Mouse (Mus musculus): ENCODE results near the gene Tfpi.
"Not testable (repeated sequence)": the region's sequence is repeated elsewhere in the genome, so short reads cannot be mapped to it uniquely, and the experiment has no call there.

Tfpi gene

DNA sequence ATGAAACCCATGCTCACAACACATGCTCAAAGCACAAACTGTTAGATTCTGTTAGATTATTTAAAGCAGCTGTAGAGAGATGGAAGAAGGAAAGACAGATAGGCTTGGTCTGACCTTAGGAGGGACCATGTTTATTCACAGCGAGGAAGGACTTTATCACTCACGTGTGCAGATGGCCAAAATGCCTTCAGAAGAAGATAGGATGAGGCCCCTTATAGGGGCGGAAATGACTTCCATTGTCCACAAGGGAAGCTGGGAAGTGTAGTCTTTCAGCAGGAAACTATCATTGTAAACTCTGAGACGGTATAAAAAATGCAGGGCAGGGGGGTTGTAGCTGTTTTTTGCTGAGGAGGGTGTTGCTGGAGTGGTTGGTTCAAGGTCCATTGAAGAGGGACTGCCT is at the start of gene Tfpi:
TSS of gene Tfpi (minus strand) at position 199 of the 400 bp plus-strand sequence.
- no peak for DNase-seq (ENCODE audit: extremely low read depth, insufficient read length, low spot score)

- no peak for DNase-seq (ENCODE audit: extremely low read depth, insufficient read length, low spot score)
Observed at GRCm38 (mm10) chr2:84526221-84526620, 49.6 kb upstream of the Tfpi start.

GRCm38 (mm10) chr2:84525806-84526205 is 49.2 kb upstream of the Tfpi start:
- DNase-seq (ENCODE audit: extremely low read depth, insufficient read length, low spot score): no peak

GRCm38 (mm10) chr2:84525047-84525446 is 48.5 kb upstream of the Tfpi start:
- no peak for DNase-seq (ENCODE audit: extremely low read depth, insufficient read length, low spot score)

- DNase-seq (ENCODE audit: extremely low read depth, insufficient read length, low spot score): no peak
Observed at GRCm38 (mm10) chr2:84523994-84524393, 47.4 kb upstream of the Tfpi start.

DNA sequence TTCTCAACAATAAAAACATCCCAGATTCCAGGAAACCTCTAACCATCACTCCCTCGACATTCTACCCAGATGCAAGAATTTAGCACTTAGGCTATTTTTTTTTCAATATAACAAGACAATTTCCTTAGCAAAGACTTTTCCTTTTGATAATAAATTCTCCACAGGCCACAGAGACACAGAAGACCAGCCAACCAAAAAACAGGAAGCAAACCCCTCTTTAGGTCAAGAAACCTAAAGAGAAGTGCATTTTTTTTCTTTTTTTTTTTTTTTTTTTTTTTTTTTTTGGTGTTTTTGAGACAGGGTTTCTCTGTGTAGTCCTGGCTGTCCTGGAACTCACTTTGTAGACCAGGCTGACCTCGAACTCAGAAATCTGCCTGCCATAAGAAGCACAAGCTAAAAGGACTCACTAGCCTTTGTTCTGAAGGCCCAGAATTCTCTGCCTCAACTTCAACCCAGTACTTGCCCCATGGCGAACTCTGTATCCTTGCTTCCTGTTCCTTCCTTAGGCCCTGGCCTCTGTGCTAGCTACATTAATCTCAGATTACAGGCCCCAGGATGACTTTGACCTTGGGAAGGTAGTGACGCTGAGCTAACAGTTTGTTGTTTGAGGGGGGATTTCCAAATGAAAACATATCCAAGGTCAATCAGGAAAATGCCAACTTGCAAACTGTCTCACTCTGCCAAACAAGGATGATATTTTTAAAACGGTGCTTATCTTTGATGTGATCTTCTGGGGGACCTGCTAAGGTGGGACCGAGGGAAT is 46.7 kb upstream of the Tfpi start:
- DNase-seq (ENCODE audit: extremely low read depth, insufficient read length, low spot score): no peak

GRCm38 (mm10) chr2:84519514-84520067 is 43.0 kb upstream of the Tfpi start:
- no peak for DNase-seq (ENCODE audit: extremely low read depth, insufficient read length, low spot score)

GRCm38 (mm10) chr2:84518767-84519166 is 42.2 kb upstream of the Tfpi start:
- DNase-seq (ENCODE audit: extremely low read depth, insufficient read length, low spot score): no peak

- no peak for DNase-seq (ENCODE audit: extremely low read depth, insufficient read length, low spot score)
Observed at GRCm38 (mm10) chr2:84513281-84513680, 36.7 kb upstream of the Tfpi start.

GRCm38 (mm10) chr2:84511508-84511907 is 34.9 kb upstream of the Tfpi start:
- no peak for DNase-seq (ENCODE audit: extremely low read depth, insufficient read length, low spot score)

DNA sequence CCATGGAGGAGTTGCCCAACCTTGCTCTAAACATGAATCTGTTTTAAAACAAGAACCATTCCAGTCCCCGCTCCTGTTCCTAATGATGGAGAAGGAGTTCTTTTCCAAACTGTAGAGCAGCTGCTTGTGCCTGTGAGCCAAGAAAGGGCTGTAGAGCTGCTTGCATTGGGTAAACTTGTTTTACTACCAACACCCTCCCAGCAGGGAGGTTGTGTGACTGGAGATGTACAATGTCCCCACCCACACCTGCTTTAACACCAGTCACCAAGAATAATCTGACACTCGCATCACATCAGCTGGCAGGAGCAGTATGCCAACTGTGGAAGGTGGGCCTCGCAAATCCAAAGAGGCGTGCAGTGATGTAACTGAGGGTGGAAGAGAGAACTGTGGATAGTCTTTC is 34.5 kb upstream of the Tfpi start:
- no peak for DNase-seq (ENCODE audit: extremely low read depth, insufficient read length, low spot score)

GRCm38 (mm10) chr2:84504954-84505394 is 28.4 kb upstream of the Tfpi start:
- DNase-seq (ENCODE audit: extremely low read depth, insufficient read length, low spot score): not testable (repeated sequence)

DNA sequence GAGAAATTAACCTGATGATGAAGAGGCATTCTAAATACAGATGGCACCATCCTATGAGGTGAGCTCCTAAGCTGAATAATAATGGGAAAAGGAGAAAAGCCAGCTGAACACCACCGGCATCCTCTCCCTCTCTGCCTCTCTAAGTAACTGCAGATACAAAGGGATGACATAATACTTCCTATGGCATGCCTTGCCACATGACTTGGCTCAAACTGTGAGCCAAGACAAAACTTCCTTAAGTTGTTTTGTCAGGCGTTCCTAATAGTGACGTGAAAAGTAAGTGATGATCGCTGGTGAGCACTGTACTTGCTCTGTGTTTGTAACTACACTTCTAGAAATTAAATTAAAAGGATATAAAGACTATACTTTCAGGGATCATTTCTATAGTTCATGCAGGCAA is 27.7 kb upstream of the Tfpi start:
- no peak for DNase-seq (ENCODE audit: extremely low read depth, insufficient read length, low spot score)

DNA sequence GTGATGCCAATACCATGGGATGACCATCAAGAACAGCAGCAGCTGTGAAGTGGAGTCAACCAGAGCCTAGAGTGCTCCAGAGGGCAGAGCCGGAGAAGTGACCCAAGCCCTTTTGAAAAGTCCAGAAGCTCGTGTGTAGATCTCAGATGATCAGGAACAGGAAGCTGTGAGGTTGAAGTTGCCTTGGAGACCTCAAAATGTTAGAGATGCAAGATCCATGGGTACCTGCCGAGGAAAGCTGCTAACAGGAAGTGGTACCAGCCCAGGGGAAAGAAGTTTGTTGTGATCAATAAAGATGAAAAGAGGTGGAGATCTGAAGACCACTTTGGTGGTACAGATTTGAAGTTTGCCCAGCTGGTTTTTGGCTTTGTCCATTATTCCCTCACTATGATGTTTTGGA is 22.3 kb upstream of the Tfpi start:
- no peak for DNase-seq (ENCODE audit: extremely low read depth, insufficient read length, low spot score)

GRCm38 (mm10) chr2:84495108-84495507 is 18.5 kb upstream of the Tfpi start:
- DNase-seq (ENCODE audit: extremely low read depth, insufficient read length, low spot score): no peak

- no peak for DNase-seq (ENCODE audit: extremely low read depth, insufficient read length, low spot score)
Observed at GRCm38 (mm10) chr2:84493626-84494025, 17.1 kb upstream of the Tfpi start.

DNA sequence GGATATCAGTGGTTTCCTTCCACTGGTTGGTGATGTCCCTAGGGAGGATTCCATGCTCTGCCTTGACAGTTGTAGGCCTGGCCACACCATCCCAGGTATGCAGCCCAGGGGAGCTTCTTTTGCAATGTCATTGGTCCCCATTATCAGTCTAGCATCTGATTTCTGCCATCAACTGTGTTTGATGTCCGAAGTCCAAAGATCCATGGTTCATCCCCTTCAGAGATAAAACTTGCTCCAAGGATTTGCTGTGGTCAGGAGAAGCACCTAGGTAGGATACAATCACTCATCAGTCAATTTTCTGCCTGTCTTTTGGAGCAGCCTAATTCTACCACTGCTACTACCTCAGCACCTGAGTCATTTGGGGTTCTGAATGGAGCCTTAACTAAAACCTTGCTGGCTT is 15.1 kb upstream of the Tfpi start:
- no peak for DNase-seq (ENCODE audit: extremely low read depth, insufficient read length, low spot score)

- DNase-seq (ENCODE audit: extremely low read depth, insufficient read length, low spot score): no peak
Observed at GRCm38 (mm10) chr2:84487705-84488291, 11.2 kb upstream of the Tfpi start.

DNA sequence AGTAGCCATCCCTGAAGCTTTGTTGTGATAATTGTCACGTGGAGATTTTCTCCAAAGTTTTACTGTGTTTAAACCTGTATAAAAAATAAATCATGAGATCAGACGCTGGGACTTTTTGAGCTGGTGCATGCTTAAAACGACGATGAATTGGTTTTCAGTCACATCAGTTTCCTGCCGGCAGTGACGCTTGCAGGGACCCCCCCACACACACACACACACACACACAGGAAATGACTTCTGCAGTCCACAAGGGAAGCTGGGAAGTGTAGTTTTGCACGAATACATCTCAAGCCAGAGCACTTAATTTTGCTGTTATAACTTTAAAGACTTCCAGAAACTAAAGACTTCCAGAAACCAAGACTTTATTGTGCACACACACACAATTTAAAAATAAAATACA is 5.3 kb upstream of the Tfpi start:
- DNase-seq (ENCODE audit: extremely low read depth, insufficient read length, low spot score): peak; percentile 34

DNA sequence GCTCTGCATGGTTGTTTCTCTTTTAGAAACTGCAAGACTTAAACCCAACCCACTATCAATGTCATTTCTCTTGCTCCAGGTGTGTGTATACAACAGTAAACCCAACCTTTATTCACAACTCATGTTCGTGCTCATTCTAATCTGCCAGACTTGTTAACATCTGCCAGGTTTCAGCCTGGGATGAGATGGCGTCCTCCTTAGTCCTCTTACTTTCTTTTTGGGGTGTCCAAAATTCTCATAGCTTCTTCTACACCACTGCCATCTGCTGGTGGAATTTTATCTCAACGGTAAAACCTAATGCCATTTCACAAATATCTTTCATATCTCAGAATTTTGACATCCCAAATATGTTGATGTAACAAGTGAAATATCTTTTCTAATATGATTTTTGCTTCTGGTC is 2.5 kb upstream of the Tfpi start:
- DNase-seq (ENCODE audit: extremely low read depth, insufficient read length, low spot score): peak; percentile 18

GRCm38 (mm10) chr2:84477759-84478158 is 1.2 kb upstream of the Tfpi start:
- DNase-seq (ENCODE audit: extremely low read depth, insufficient read length, low spot score): no peak

GRCm38 (mm10) chr2:84476131-84476530 is 444 bp downstream of the Tfpi start:
- no peak for DNase-seq (ENCODE audit: extremely low read depth, insufficient read length, low spot score)
